Mouse (Mus musculus): ENCODE measurements at regions not wholly inside any gene's neighbourhood (a gene's known extent, or its start where the extent isn't known, plus 50 kb on each side); places are given as distances from the start of the nearest gene placed in this dataset.

DNA sequence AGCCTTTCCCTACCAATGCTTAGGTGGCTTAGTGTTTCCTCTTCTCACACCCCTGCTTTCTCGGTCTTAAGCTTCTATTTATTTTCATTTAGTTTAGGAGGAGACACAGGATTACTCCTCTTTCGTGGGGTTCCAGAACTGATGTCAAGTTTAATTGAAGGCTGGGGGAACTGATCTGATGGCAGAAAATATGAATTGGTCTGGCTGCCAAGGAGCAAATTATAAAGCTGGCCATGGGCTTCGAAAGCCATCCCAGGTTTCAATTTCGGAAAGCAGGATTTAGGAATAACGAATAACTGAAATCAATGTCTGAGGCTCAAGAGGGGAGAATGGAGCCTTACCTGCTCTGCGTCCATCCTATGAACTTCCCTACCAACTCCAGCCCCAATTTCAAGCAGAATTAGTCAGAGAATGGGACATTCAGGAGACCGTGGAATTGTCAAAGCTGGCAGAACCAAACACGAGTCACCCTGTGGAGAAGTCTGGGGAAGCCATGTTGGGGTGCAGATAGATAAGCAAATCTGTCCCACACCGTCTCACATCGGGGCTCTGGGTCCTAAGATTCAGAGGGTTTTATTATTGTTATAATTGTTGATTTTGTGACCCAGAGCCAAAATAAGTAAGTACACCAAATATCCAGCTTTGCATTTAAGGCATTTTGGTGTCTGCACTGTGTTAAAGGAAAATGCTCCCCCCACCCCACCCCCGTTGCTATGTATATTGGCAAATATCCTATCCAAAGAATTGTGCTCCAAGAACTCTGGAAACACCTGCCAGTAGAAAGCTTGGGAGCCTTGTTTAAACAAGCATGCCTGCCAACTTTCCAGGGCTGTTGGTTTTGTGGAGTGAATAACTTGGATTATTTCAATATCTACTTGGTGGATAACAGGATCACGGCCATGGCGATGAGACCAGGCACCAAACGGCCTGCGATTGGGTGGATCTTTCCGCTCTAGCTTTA is 56.5 kb upstream of the Tgfbr2 start:
- in situ Hi-C loops (cut with MseI, MboI), result no loop called here

DNA sequence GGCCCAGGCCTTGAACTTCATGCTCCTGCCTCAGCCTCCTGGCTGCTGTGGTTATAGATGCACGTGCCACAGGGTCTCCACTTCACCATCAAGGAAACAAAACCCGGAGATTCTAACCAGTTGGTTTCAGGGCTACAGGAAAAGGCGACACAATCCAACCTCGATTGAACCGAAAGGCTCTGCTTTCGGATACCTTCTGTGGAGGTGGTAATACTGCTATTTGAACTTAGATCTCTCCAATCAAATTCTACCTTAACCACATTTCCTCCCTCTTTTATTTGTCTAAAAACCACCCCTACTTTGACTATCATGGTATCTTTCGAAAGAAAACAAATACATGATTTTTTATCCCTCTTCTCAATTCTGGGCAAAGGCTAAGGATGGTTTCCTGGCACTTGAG is 55.2 kb upstream of the Tgfbr2 start:
- in situ Hi-C loops (cut with MseI, MboI), result no loop called here

DNA sequence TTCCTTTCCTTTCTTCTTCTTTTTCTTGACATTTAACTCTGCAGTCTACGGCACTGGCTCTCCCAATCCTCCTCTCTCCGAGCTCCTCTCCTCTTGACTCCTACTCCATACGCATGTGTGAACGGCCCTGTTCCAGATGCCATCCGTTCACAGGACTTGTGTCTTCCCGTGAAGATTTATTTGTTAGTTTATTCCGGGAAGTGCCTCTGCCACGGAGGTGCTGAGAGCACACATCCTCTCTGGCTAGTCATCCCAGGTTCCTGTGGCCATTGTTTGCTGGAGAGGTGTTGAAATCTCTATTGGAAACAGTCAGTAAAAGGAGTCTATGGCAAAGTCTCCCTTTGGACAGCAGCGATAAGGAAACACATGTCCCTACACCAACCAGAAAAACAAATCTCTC is 53.3 kb upstream of the Tgfbr2 start:
- in situ Hi-C loops (cut with MseI, MboI), result no loop called here

DNA sequence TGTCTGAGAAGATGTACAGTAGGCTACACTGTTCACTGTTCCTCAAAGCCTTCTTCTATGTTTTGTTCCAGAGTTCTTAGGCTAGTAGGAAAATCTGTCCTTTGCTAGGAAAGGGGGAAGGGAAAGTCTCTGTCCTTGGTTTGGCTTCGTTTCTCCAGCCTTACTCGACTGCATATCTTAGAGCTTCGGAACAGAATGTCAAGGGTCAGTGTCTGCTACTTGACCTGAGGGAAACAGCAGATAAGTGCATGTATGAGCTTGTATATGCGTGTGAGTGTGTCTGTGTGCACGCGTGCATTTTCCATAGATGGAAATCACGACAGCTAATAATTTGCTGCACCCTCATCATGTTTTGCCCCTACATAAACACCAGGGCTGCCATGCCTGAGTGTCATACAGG is 52.6 kb upstream of the Tgfbr2 start:
- in situ Hi-C loops (cut with MseI, MboI), result no loop called here

Data from mouse trophoblast stem cell (cell line).